Mouse (Mus musculus): ENCODE measurements around the gene Sgip1. TPM values are rescaled to one million over a fixed set of nuclear protein-coding genes. Genes with fewer than 3 reads are reported as not detected.

Sgip1 gene
- polyA plus RNA-seq, 2 experiments from 2014 or later = 0.96 to 1.4 TPM

GRCm38 (mm10) chr4:102775596-102776270, 34.6 kb downstream of the Sgip1 start:
- ATAC-seq = no peak

- no peak for ATAC-seq
Observed at GRCm38 (mm10) chr4:102779902-102780301, 38.8 kb downstream of the Sgip1 start.

DNA sequence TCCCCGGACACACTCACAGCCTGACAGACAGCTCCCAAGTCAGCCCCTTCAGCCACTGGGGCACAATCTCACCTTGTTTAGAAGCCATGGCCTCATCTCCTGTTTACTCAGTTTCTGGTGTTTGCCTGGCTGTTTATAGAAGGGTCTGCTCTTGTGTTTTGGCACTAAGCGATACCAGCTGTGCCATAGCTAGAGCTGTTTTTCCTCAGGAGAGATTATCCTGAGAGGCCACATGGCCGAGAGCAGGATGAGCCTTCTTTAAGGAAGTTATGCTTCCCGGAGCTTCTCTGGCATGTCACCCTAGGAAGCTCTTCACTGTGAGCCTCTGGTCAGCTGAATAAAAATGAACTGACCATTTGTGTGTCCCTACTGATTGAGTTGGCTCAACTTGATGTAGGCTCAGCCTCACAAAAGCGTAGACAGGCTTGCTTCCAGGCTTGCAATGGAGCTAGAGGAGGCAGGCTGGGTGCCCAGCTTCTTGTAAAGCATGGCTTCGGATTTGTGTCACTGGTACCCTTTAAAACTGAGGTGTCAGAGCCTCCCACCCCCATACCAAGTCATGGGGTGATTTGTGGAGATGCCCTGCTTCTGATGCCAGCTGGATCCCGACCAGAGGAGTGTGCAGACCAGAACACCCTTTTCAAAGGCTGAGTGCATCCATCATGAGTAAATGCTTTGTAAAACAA, 42.1 kb downstream of the Sgip1 start:
- no peak for ATAC-seq

DNA sequence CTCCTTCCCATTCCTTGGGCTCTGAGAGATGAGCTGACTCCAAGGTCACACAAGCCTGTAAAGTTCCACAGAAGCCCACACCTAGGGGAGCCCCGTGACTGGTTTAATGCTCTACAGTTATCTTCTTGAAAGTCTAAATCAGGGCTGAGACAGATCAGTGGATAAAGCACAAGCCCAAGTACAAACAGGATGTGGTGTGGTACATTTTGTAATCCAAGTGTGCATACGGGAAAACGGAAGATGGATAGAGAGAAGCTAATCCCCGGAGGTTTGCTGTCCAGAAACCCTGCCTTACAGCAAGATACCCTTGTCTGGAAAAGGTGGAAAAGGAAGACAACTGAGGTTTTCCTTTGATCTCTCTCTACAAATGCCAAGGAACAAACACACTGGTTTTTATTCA, 44.1 kb downstream of the Sgip1 start:
- no peak for ATAC-seq

DNA sequence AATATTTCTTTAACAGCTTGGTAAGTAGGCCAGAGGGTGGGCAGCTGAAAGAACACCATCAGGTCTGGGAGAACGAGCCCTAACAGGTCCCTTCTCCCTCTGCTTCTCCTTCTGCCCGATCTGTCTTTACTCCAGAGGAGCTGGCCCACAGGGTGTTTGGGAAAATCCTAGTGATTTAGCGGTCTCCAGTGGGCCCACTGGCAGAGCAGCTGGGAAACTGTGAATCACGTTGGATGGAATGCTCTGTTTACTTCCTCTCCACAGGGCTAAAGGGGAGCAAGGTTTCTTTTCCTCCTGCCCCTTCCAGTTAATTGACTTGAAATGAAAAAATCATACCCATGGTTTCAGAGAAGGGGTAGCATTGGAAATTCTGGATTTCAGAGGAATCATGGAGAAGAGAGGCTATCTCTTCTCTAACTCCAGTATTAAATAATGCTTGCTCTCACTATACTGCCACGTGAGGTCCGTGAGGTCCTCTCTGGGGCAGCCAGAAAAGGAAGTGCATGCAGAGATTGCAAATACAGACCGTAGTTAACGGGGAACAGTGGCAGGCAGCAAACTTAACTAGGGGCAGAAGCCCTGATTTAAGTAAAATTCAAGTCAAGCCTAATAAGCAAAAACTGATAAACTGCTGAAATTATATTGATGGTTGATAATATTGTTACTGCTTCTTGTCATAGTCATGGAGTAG, 51.1 kb downstream of the Sgip1 start:
- ATAC-seq = no peak

GRCm38 (mm10) chr4:102801471-102801870, 60.4 kb downstream of the Sgip1 start:
- ATAC-seq = no peak

GRCm38 (mm10) chr4:102801936-102802335, 60.8 kb downstream of the Sgip1 start:
- ATAC-seq = no peak

- no peak for ATAC-seq
Observed at GRCm38 (mm10) chr4:102804611-102805010, 63.5 kb downstream of the Sgip1 start.

GRCm38 (mm10) chr4:102806987-102807386, 65.9 kb downstream of the Sgip1 start:
- ATAC-seq = no peak

DNA sequence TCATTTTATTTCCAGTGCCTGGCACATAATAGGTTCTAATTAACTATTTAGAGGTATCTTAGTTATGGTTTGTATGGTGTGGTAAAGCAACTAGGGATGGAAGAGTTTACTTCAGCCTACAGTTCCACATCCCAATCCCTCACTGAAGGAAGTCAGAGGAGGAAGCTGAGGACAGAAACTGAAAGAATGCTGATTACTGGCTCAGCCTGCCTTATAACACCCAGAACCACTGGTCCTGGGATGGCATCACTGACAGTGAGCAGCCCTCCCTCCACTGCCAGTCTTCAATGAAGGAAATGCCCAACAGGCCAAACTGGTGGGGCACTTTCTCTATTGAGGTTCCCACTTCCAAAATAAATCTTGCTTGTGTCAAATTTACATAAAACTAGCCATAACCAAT, 67.2 kb downstream of the Sgip1 start:
- ATAC-seq = no peak

DNA sequence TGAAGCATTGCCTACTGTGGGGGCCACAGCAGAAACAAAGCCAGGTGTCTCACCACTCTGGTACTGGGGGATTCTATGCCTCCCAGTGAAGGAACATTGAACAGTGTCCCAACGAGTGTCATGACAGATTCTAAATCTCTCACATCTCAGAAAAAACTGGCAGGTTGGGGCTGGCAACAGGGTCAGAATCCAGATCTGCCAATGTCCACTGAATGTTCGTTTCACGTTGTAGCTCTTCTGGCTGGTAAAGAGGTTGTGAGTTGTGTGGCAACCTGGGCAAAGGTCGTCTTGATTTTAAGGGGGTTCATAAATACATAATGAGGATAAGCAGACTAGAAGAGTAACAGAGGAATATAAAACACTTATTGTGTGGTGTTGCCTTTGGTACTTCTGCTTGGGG, 68.2 kb downstream of the Sgip1 start:
- no peak for ATAC-seq

GRCm38 (mm10) chr4:102810277-102810676, 69.2 kb downstream of the Sgip1 start:
- no peak for ATAC-seq

DNA sequence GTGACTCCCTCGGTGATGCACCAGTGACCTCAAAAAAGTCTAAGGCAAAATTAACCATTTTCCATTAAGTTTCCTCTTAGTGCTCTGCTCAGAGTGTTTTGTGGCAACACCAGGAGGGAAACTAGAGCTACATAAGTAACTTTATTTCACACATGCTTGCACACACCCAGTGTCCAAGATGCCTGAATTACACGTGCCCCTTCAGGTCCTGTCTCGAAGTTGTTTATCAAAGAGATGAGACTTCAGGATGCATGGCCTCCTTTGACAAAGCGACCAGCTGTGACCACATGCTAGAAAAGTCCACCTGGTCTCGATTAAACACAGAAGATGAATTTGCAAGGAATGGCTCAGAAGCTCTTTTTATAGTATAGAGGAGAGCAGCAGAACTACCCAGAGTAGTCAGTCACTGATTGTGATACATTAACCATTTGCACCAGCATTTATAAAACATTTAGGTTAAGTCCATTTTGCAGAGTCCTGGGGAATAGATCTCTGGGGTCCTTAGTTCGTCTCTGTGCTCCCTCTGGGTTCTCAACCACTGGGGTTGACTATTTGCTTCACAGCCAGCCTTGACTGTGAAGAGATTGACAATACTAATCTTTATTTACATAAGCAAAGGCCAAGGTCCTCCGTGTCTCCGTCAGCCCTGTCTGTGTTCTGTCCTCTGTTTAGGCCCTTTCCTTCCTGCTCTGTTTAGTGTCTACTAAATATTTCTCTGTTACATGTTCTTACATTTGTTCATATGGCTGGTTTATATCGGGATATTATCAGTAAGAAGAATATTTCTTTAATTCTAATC, 70.1 kb downstream of the Sgip1 start:
- no peak for ATAC-seq

GRCm38 (mm10) chr4:102813346-102813745, 72.2 kb downstream of the Sgip1 start:
- ATAC-seq = no peak

DNA sequence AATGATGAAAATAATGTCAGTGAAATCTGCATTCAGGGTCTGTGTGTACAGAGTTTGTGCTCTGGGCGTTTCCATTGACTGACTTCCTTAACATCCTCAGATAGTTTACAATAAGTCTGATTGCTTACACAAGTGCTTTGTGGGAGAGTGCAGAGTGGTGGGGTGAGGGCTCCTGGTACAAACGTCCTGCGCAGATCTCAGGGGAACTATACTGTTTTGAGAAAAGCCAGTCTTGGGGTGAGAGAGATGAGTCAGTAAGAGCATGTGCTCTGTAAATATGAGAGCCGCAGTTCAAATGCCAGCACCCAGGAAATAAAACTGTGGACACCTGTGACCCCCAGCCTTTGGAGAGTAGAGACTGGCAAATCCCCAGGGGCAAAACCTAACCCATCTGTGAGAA, 80.7 kb downstream of the Sgip1 start:
- no peak for ATAC-seq

GRCm38 (mm10) chr4:102824494-102824893, 83.4 kb downstream of the Sgip1 start:
- ATAC-seq = no peak

- ATAC-seq = no peak
Observed at GRCm38 (mm10) chr4:102826159-102826558, 85.1 kb downstream of the Sgip1 start.

- ATAC-seq = no peak
Observed at GRCm38 (mm10) chr4:102828518-102828917, 87.4 kb downstream of the Sgip1 start.

GRCm38 (mm10) chr4:102833191-102833590, 92.1 kb downstream of the Sgip1 start:
- no peak for ATAC-seq

DNA sequence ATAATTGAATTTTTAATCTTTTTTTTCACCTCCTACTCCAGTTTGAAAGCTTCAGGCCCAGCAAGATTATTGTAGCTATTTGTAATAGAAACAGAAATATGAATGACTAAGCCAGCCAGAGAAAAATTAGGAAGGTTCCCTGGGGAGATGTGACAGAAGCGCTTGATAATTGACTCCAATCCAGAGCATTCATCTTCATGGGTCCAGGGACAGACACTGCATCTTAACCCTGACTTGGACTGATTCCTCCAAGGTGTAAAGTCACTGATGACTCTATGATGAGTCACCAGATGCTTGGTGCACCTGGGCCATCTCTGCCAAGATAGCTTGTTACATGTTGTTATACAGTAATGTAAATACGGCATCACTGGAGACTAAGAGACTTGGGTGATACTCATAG, 92.6 kb downstream of the Sgip1 start:
- ATAC-seq = no peak

GRCm38 (mm10) chr4:102834710-102835109, 93.6 kb downstream of the Sgip1 start:
- no peak for ATAC-seq

DNA sequence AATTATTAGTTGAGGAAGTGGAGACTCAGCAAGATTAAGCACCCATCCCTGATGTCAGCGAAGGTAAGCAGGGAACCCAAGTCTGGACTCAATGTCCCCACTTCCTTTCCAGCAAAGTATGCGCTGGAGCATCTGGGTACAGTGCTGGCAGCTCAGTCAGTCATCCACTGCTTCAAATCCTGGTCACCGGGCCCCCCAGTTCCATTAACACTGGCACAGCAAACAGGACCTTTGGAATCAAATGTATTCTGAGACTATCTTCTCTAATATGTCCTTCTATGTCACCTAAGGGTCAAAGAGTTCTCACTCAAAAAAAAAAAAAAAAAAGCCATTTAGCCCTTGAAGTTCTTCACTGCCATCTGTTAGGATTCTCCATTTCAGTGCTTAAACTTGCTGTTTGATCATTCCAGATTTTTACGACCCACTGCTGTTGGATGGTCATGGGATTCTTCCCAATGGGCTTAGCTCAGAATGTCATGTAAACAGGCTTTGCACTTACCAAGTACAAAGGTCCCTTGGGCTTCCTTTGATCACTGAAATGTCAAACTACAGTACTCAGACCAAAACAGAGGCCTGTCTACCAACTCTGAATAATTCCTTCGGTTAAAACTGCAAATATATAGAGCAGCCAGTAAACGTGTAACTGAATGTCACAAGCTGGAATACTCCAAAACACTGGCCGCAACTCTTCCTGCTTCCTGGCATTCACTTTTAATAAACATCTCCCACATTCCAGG, 99.1 kb downstream of the Sgip1 start:
- no peak for ATAC-seq

Data from activated CD4-positive, CD25-positive, alpha-beta regulatory T cell, adult 4 months (primary cell).